Mouse (Mus musculus) MEL (cell line): ENCODE data around the gene Aurkaip1. TPM values are rescaled to one million over a fixed set of nuclear protein-coding genes. Genes with fewer than 3 reads are reported as not detected.

Experiments
- DNase-seq: peaks from one replicate; pipeline ENCODE4 v3.0.0; 2011; ENCODE audit warnings: low read depth, low spot score
- H3K27ac ChIP-seq: 2 replicates; pipeline ENCODE4 v1.5.1; 2012; ENCODE audit warnings: low read depth, mild to moderate bottlenecking, control low read depth, low read length, moderate library complexity; ENCODE audit not compliant: control insufficient read depth
- H3K27me3 ChIP-seq, 2 experiments: fragments of 150-350 bp in 1 of 2; sonication (generic) in 1 of 2; 2 replicates each; pipeline ENCODE4 v1.6.1; 2012; ENCODE audit warnings: low read length in 2 of 2, mild to moderate bottlenecking in 2 of 2, improper control_type of control experiment in 1 of 2, moderate library complexity in 1 of 2; ENCODE audit not compliant: insufficient read depth in 2 of 2, control insufficient read depth in 1 of 2
- H3K36me3 ChIP-seq, 2 experiments: 2 replicates each; pipeline ENCODE4 v1.6.1; 2012 to 2014; ENCODE audit warnings: low read length in 2 of 2, improper control_type of control experiment in 1 of 2, inconsistent platforms in 1 of 2, mild to moderate bottlenecking in 1 of 2; ENCODE audit not compliant: insufficient read depth in 2 of 2, control insufficient read depth in 1 of 2
- H3K4me1 ChIP-seq, 2 experiments: fragments of 150-350 bp in 1 of 2; sonication (generic) in 1 of 2; 2 replicates each; pipeline ENCODE4 v1.6.1; 2012; ENCODE audit warnings: low read length in 2 of 2, improper control_type of control experiment in 1 of 2, mild to moderate bottlenecking in 1 of 2; ENCODE audit not compliant: insufficient read depth in 2 of 2, control insufficient read depth in 1 of 2
- H3K4me3 ChIP-seq, 2 experiments: fragments of 150-350 bp in 1 of 2; sonication (generic) in 1 of 2; 2 replicates each; pipeline ENCODE4 v1.5.1; 2012; ENCODE audit warnings: low read depth in 2 of 2, low read length in 2 of 2, mild to moderate bottlenecking in 2 of 2, moderate library complexity in 2 of 2, control low read depth in 1 of 2, improper control_type of control experiment in 1 of 2; ENCODE audit not compliant: control insufficient read depth in 1 of 2, insufficient read depth in 1 of 2
- H3K79me2 ChIP-seq: 2 replicates; pipeline ENCODE4 v1.6.1; 2012; ENCODE audit warnings: mild to moderate bottlenecking, low read length, moderate library complexity; ENCODE audit not compliant: control insufficient read depth, poor library complexity, insufficient read depth
- H3K9ac ChIP-seq: 2 replicates; pipeline ENCODE4 v1.6.1; 2012; ENCODE audit warnings: low read depth, mild to moderate bottlenecking, control low read depth, low read length, moderate library complexity; ENCODE audit not compliant: control insufficient read depth, poor library complexity, severe bottlenecking
- H3K9me3 ChIP-seq: fragments of 150-350 bp; sonication (generic); replicated peaks from 2 replicates; pipeline ENCODE4 v1.6.1; 2012; ENCODE audit warnings: mild to moderate bottlenecking, low read length, improper control_type of control experiment, moderate library complexity; ENCODE audit not compliant: insufficient read depth
- CHD1 ChIP-seq: IDR thresholded peaks from 2 replicates; pipeline ENCODE4 v1.6.1; 2012; ENCODE audit warnings: low read depth, mild to moderate bottlenecking, inconsistent platforms, low read length, improper control_type of control experiment
- CTCF ChIP-seq, 3 experiments: IDR thresholded peaks in 2 of 3; conservative IDR thresholded peaks in 1 of 3; 2 replicates each; pipeline ENCODE4 v1.5.1; 2011 to 2012; ENCODE audit warnings: low read length in 3 of 3, low read depth in 2 of 3, mild to moderate bottlenecking in 2 of 3, improper control_type of control experiment in 1 of 3, inconsistent platforms in 1 of 3, mixed read lengths in 1 of 3, moderate library complexity in 1 of 3; ENCODE audit not compliant: control insufficient read depth in 1 of 3, insufficient read depth in 1 of 3, poor library complexity in 1 of 3, severe bottlenecking in 1 of 3
- MAFK ChIP-seq: IDR thresholded peaks from 2 replicates; pipeline ENCODE4 v1.6.1; 2011; ENCODE audit warnings: low read depth, mild to moderate bottlenecking, low read length, improper control_type of control experiment, borderline replicate concordance
- MAX ChIP-seq: IDR thresholded peaks from 2 replicates; pipeline ENCODE4 v1.6.1; 2011; ENCODE audit warnings: low read length, improper control_type of control experiment
- MEF2A ChIP-seq: IDR thresholded peaks from 2 replicates; pipeline ENCODE4 v1.6.1; 2014; ENCODE audit warnings: low read depth, mild to moderate bottlenecking, inconsistent platforms, low read length, improper control_type of control experiment; ENCODE audit not compliant: poor library complexity, insufficient replicate concordance, severe bottlenecking; ENCODE audit errors: extremely low read depth
- MYB ChIP-seq: IDR thresholded peaks from 2 replicates; pipeline ENCODE4 v1.6.1; 2011; ENCODE audit warnings: mild to moderate bottlenecking, low read depth, low read length, improper control_type of control experiment
- POLR2A ChIP-seq, 2 experiments: IDR thresholded peaks; 2 replicates each; pipeline ENCODE4 v1.6.1; 2011 to 2012; ENCODE audit warnings: low read length in 2 of 2, mild to moderate bottlenecking in 2 of 2, control low read depth in 1 of 2, improper control_type of control experiment in 1 of 2, low read depth in 1 of 2, moderate library complexity in 1 of 2; ENCODE audit not compliant: control insufficient read depth in 1 of 2, insufficient read depth in 1 of 2, poor library complexity in 1 of 2
- POLR2AphosphoS2 ChIP-seq: IDR thresholded peaks from 2 replicates; pipeline ENCODE4 v1.6.1; 2011; ENCODE audit warnings: low read length, improper control_type of control experiment
- POLR2AphosphoS5 ChIP-seq: IDR thresholded peaks from 2 replicates; pipeline ENCODE4 v1.6.1; 2012; ENCODE audit warnings: low read depth, borderline replicate concordance, mild to moderate bottlenecking, inconsistent platforms, low read length, moderate library complexity, mixed read lengths
- RAD21 ChIP-seq: IDR thresholded peaks from 2 replicates; pipeline ENCODE4 v1.6.1; 2011; ENCODE audit warnings: mild to moderate bottlenecking, low read depth, low read length, improper control_type of control experiment
- RCOR1 ChIP-seq: IDR thresholded peaks from 2 replicates; pipeline ENCODE4 v1.6.1; 2012; ENCODE audit warnings: low read depth, mild to moderate bottlenecking, inconsistent platforms, low read length, improper control_type of control experiment
- SIN3A ChIP-seq: IDR thresholded peaks from 2 replicates; pipeline ENCODE4 v1.6.1; 2012; ENCODE audit warnings: low read length, improper control_type of control experiment, inconsistent platforms
- TBP ChIP-seq: IDR thresholded peaks from 2 replicates; pipeline ENCODE4 v1.8.0; 2011; ENCODE audit warnings: low read depth, low read length, improper control_type of control experiment
- UBTF ChIP-seq: IDR thresholded peaks from 2 replicates; pipeline ENCODE4 v1.6.1; 2012; ENCODE audit warnings: low read depth, mild to moderate bottlenecking, inconsistent platforms, low read length, improper control_type of control experiment, moderate library complexity, borderline replicate concordance; ENCODE audit not compliant: insufficient read depth
- USF1 ChIP-seq: IDR thresholded peaks from 2 replicates; pipeline ENCODE4 v1.6.1; 2014; ENCODE audit warnings: low read depth, mild to moderate bottlenecking, inconsistent platforms, low read length, improper control_type of control experiment, moderate library complexity
- USF2 ChIP-seq, 2 experiments: IDR thresholded peaks; 2 replicates each; pipeline ENCODE4 v1.6.1; 2011 to 2012; ENCODE audit warnings: improper control_type of control experiment in 2 of 2, low read length in 2 of 2, borderline replicate concordance in 1 of 2, inconsistent platforms in 1 of 2, low read depth in 1 of 2, mild to moderate bottlenecking in 1 of 2; ENCODE audit not compliant: insufficient read depth in 1 of 2
- ZKSCAN1 ChIP-seq: IDR thresholded peaks from 2 replicates; pipeline ENCODE4 v1.6.1; 2012; ENCODE audit warnings: low read depth, mild to moderate bottlenecking, inconsistent platforms, low read length, improper control_type of control experiment, moderate library complexity
- polyA plus RNA-seq, 2 experiments: library from polyadenylated mRNA; stranded (reverse) in 1 of 2; unstranded in 1 of 2; fragments of >175 nt in 1 of 2; fragments of >200 nt in 1 of 2; gene quantifications; 2 replicates each; pipeline versions ENCODE4 v1.2.1 to v1.2.4; 2012; ENCODE audit warnings: low replicate concordance in 2 of 2, low read depth in 1 of 2; ENCODE audit not compliant: insufficient read length in 2 of 2, insufficient read depth in 1 of 2, missing spikeins in 1 of 2
- total RNA-seq: library from RNA; depleted of rRNA; stranded (reverse); fragments of 300-350 nt; gene quantifications from 2 replicates; pipeline ENCODE4 v1.2.3, GENCODE M21; 2012

The Aurkaip1 gene
- total and polyA plus RNA-seq, 3 experiments = 153 to 203 TPM; not detected in 1

DNA sequence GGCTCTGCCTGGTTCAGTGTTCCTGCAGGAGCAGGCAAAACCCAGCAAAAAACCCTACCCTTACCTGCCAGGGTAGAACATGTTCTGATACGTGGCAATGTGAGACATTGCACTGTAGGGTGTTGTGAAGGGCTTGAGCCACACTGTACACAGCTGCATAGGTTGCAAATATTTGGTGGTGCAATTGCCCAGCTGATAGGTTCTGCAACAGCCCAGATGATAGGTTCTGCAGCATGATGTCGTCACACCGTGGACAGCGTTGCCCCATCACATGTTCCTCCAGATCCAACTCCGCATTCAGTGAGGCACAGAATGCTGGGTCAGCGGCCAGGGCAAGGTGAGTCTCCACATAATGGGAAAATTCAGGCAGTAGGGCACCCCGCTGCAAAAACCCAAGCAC is 30.7 kb downstream of the Aurkaip1 start:
- H3K27ac ChIP-seq = no peak overlapping the region
- DNase-seq = no peak
- no peaks in the 10 kb centered on the region; a peak in 1 of 4 replicates for H3K36me3 ChIP-seq
- H3K79me2 ChIP-seq = no peaks in the 10 kb centered on the region
- H3K9ac ChIP-seq = no peak overlapping the region
- no peak for TF ChIP-seq USF2 (IDR thresholded peaks at IDR 0.05; ENCODE audit: borderline replicate concordance in 1 of 2, insufficient read depth in 1 of 2, low read depth in 1 of 2, low read length in 2 of 2)
- no peaks in the 10 kb centered on the region for H3K9me3 ChIP-seq
- no peaks in the 10 kb centered on the region for H3K27me3 ChIP-seq
- no peak overlapping the region for H3K4me3 ChIP-seq
- no peaks in the 10 kb centered on the region; a peak in 1 of 4 replicates for H3K4me1 ChIP-seq

DNA sequence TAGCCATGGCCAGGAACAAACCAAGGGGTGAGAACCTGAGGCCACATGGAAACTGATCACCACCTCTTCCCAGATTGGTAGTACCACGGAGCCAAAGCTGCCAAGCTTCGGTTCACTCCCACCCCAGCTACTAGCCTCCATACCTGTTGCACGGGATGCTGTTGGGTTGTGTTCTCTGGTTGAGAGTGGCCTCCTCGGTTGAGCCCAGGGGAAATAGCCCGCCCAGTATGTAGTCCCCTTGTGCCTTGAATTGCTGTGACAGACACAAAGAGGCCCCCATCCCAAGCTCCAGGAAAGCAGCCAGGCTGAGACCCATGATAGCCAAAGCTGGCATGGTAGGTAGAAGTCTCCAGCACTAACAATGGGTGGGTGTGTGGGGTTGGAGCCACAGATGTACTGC is 31.9 kb downstream of the Aurkaip1 start, which contains the start of gene Tas1r3:
Gene Tas1r3 (minus strand): TSS at position 362 of the 400 bp plus-strand sequence.
- TF ChIP-seq CTCF (IDR thresholded peaks at IDR 0.05 in 2 of 3, conservative IDR thresholded peaks at IDR 0.05 in 1 of 3; ENCODE audit: control insufficient read depth in 1 of 3, insufficient read depth in 1 of 3, low read depth in 2 of 3, low read length in 3 of 3, poor library complexity in 1 of 3, severe bottlenecking in 1 of 3) (no peak), ZKSCAN1 (no peak), MYB (no peak), UBTF (no peak), MAFK (no peak), POLR2A (IDR thresholded peaks at IDR 0.05; ENCODE audit: control insufficient read depth in 1 of 2, insufficient read depth in 1 of 2, low read depth in 1 of 2, low read length in 2 of 2, poor library complexity in 1 of 2) (no peak), RAD21 (no peak), POLR2AphosphoS2 (no peak), SIN3A (no peak), MAX (no peak), USF1 (no peak), CHD1 (no peak), MEF2A (no peak), RCOR1 (no peak), TBP (no peak), POLR2AphosphoS5 (no peak)
- H3K4me3 ChIP-seq = no peak within 1 kb of the TSS
- H3K79me2 ChIP-seq = no peaks in the 10 kb centered on the region
- H3K36me3 ChIP-seq = no peaks in the 10 kb centered on the region; a peak in 1 of 4 replicates
- H3K9me3 ChIP-seq = no peaks in the 10 kb centered on the region
- no peak within 1 kb of the TSS for H3K9ac ChIP-seq
- DNase-seq = no peak
- H3K27ac ChIP-seq = no peak within 1 kb of the TSS
- peaks cover 3% of the 10 kb centered on the region in 2 experiments; a peak in 2 of 4 replicates for H3K4me1 ChIP-seq
- no peaks in the 10 kb centered on the region for H3K27me3 ChIP-seq
